Mouse (Mus musculus): ENCODE data around the gene Tjp2.

DNA sequence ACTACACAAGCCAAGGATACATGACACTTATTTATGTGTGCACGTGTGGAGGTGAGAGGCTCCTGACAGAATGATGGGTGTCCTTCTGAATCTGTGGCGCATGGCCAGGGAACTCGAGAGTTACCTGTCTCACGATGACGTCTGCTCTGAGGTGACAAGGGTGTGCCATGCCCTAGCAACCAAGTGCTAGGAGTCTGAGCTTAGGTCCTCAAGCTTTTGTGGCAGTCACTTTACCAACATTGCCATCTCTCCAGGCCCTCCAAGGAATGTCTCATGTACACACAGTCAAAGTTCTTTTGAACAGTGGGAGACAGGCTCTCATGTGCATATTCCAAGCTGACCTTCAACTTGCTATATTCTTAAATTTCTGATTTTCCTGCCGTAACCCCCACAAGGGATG is 33.1 kb upstream of the Tjp2 start:
- no peak for TF ChIP-seq CTCF (IDR thresholded peaks at IDR 0.05; ENCODE audit: low read depth, low read length)
- no peak for TF ChIP-seq POLR2A (IDR thresholded peaks at IDR 0.05; ENCODE audit: extremely low read depth, insufficient read depth, low read length)

Data from liver, adult 2 months (tissue).